Mouse (Mus musculus): Measurements from ENCODE around the gene C3.

DNA sequence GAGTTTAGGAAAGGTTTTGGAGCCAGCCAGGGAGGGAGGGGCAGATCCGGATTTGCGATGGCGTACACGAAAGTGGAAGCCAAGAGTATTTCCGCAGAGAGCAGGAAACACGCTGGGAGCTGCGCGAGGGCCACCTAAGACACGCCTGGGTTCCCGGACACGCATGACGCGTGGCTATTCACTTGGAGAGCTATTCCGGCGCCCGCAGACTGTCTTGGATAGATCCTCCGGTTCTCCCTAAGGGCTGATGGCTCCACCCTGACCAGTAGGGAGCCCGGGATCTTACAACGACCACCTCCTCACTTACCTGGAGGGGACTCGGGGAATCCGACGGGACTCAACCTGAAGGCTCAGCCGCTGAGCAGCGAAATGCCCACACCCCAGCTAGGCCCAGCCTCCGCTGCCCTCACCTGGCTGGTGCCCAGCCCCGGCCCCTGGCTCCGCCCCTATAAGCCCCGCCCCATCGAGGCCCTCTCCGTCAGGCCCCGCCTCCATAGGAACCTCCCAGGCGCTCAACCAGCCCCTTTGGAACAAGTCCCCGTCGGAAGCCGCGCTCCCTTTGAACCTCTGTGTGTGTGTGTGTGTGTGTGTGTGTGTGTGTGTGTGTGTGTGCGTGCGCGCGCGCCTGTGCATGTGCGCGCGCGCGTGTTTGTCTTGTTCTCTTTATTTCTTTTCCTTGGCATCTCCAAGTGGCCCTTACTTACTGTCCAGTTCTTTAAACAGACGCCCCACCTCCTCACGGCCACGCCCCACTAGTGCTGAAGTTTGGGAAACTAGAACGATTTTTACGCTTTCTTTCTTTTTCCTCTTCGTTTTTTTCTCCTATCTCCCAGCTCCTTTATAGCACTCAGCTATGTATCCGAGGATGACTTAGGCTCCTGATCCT is 47.4 kb upstream of the C3 start:
- TF ChIP-seq POLR2A (IDR thresholded peaks at IDR 0.05; ENCODE audit: borderline replicate concordance, extremely low read depth, insufficient read depth, insufficient read length, poor library complexity, severe bottlenecking), result no peak
- no peak for TF ChIP-seq CTCF (IDR thresholded peaks at IDR 0.05; ENCODE audit: borderline replicate concordance, extremely low read depth, insufficient read depth, insufficient read length)

Data from brain, embryonic 14.5 days (tissue).